Mouse (Mus musculus): ENCODE data around the gene Zfp27.

Gene Zfp27

DNA sequence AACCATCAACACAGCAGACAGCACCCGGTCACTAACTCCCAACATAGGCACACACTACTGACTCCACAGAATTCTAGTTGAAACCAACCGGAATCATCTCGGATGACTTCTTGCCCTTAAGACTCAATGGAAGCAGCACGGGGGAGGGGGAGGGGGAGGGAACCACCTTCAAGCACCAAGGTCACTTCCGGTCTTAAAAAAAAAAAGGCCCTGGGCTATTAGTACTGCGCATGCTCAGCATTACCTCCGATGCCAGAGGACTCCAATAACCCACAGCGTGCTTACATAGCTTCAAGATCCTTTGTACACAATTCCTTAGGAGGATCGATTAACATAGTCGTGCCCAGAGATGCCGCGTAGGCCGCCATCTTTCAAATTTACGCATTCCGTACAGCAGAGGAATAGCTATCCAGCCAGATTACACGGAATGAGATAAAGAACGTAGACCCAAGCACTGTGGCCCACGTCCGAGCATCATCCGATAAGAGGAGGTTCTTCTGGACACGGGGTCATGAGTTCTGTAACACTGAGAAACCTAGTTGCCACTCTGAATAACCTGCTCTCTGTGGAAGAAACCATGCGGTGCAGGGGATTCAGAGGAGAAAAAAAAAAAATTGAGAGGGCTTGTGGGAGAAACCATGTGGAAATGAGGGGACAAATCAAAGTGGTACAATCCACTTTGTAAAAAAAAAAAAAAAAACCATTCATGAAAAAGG is at the start of gene Zfp27:
Gene Zfp27 (minus strand): TSS at position 607 of the 716 bp plus-strand sequence.
- peak; percentile 74 for DNase-seq (ENCODE audit: extremely low read depth, low read depth)

DNA sequence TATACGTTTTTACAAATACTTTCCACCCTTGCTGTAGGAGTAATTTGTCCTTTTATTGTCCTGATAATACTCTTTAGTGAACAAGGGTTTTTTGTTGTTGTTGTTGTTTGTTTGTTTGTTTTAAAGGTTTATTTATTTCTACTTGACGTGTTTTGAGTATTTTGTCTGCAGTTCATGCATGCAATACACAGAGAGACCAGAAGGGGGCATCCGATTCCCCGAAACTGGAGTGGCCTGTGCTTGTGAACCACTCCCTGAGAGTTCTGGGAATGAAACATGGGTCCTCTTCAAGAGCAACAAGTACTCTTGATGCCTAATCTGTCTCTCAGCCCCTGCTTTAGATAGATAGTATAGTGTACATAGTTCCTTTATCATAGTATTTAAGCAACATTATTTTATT is 48.4 kb upstream of the Zfp27 start:
- no peak for DNase-seq (ENCODE audit: extremely low read depth, low read depth)

DNA sequence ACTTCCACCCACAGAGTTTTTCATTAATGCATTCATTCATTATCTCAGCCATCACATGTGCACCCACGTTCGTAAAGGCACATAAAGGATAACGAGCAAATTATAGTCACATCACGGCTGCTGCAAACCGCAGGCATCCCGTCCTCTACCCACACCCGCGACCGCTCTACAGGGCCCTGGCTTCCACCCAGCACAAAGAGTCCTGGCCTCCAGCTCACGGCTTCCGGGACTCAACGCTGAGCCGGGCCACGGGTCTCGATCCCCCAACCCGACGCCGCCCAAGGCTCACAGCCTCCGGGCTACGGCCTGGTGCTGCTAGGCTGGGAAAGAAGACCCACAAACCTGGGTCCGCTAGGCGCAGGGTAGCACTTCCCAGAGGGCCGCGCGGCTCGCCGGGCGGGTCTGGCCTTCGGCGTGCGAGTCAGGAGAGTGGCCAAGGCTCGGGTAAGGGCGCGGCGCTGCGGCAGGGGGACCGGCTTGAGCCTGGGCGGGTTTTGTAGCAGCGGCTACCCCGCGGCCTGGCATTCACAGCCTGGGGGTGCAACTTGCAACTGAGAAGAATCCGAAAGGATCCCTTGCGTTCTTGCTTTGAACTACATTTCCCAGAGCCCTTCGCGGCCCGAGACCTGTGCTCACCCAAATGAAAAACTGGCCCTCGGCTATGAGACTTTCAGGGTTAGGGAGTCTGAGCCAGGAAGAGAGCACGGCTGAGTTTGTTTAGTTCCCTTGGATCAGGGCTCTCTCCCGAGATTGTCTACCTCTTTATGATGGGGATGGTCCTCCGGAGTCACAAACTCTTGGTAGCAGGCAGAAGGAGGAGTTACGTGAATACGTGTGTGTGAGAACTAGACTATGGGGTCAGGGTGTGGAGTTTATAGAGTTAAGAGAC is 47.4 kb upstream of the Zfp27 start, which contains the start of gene Zfp74:
Gene Zfp74 (minus strand): TSS at position 577 of the 889 bp plus-strand sequence.
- DNase-seq (ENCODE audit: extremely low read depth, low read depth), result peak; percentile 77

DNA sequence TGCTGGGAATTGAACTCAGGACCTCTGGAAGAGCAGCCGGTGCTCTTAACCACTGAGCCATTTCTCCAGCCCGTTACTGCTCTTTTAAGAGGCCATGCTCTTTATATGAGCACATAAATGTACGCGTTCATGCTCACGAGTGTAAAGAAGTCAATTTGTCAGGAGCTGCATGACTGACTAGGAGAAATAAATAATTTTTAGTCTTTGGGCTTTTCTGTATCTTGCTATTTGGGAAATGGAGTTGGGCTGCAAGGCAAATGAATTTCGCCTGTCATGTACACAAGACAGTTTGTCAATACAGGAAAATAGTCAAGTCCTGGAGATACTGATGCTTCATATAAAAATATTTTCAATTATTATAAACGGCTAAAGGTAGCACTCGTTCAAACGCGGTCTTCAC is 46.7 kb upstream of the Zfp27 start:
- DNase-seq (ENCODE audit: extremely low read depth, low read depth), result no peak

DNA sequence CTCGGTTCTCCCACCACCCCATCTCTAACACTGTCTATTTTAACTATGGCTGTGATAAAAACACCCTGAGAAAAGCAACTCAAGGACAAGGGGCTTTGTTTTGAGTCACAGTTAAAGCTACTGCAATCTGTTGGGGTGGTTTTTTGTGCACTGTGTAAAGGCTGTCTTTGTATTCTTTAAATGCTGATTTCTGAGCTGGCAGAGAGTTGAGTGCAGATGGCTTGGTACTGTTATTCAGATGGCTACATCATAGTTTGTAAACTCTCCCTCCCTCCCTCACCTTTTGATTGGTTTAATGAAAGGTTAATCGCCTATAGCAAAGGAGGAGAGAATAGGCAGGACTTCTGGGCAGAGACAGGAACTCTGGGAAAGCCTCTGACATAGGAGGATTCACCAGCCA is 37.8 kb upstream of the Zfp27 start:
- DNase-seq (ENCODE audit: extremely low read depth, low read depth), result no peak

DNA sequence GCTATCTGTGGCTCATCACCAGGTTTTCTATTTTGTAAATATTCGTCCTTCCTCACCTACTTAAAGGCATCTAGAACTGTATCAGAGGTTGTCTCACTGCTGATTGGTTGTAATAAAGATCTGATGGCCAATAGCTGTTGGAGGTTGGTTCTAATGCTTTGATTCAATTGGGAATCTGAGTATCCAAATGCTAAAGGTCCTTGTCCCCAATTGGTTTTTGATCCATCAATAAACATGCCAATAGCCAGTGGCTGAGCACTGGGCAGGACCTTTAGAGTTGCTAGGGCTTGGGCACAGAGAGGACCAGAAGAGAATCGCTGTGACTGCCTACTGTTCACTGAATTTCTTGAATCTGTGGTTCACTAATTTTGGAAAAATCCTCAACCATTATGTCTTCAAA is 37.3 kb upstream of the Zfp27 start:
- DNase-seq (ENCODE audit: extremely low read depth, low read depth), result no peak

DNA sequence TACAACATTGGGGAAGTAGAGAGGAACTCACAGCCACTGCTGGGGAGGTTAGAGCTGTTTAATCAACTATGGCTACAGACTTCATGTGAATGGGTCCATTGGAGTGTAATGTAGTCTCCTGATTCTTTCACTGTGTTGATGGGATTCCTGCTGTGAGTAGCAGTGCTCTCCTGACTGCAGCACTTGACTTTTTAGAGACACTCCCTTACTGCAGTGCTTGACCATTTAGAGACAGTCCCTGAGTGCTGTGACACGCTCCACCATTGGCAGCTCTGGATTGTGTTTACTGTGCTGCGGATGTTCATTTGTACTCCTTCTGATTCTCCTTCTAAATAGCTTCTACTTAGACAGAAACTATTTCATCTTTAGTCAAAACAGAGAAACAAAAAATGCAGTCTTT is 36.4 kb upstream of the Zfp27 start:
- no peak for DNase-seq (ENCODE audit: extremely low read depth, low read depth)

DNA sequence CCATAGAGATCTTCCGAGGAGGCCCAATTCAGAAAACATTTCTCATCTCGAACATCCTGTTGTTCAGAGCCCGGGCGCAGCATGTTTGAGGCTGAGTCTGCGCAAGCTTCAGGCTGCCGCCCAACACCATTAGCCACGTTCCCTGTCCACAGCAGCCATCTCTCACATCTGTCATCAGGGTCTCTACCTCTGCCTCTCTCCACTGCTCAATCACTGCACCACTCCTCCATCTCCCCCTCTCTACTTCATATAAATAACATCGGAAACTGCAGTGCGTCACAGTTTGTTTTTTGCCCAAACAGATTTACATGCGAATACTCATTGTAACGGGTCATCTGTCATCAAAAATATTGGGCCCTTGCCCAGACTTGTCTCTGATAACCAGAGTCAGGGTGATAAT is 34.7 kb upstream of the Zfp27 start:
- DNase-seq (ENCODE audit: extremely low read depth, low read depth), result no peak

DNA sequence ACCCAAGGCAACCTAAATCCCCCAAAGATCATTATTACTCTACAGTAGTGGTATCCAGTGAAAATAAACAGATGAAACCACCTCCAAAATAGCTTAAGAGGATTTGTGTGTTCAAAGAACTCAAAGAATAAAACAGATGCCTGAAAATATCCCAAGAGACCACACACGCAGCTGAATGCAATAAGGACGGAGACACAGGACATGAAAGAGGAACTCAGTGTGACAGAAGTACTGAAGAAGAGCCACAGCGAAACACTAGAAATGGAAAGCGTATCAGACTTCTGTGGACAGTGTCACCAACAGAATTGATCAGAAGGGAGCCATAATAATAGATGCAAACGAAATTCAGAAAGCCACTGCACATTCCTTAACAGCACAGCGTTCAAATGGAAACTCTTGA is 32.5 kb upstream of the Zfp27 start:
- DNase-seq (ENCODE audit: extremely low read depth, low read depth), result no peak

DNA sequence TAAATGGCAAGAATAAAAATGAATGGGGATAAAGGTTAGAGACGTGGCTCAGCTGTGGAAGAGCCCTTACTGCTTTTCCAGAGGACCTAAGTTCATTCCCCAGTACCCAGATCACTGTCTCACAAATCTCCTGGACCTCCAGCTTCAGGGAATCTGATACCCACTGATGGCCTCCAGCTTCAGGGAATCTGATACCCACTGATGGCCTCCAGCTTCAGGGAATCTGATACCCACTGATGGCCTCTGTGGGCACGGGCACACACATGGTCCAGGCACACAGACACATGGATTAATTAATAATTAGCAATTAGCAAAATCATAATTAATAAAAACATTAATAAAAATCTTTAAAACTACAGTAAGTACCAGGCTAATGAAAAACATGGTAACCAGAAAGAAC is 16.4 kb upstream of the Zfp27 start:
- no peak for DNase-seq (ENCODE audit: extremely low read depth, low read depth)

DNA sequence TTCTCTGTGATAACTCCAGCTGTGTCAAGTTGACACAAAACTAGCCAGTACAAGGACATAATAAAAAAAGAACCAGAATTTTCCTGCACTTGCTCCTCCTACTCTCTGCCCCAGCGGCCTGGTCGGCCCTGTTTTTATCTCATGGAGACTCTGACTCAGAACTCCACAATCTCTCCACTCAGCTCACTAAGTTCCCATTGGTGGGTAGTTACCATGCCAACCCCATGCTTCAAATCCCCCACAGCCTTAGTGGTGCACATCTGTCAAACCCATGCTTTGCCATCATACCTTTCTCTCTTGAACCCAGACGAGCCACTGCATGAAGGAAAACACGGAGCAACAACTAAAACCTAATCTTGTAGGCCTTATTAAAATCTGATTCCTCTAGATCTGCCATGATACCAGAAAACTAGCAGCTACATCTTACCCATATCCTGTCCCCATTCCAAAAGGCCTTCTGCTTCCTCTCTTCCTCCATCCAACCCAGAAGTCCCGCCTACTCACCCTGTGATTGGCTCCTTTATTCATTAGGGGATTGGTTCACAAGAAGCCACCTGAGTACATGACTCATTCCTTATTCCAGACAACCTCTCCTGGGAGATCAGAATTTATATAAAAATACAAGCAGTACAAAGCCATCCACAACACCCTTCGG is 15.2 kb upstream of the Zfp27 start:
- DNase-seq (ENCODE audit: extremely low read depth, low read depth), result no peak

DNA sequence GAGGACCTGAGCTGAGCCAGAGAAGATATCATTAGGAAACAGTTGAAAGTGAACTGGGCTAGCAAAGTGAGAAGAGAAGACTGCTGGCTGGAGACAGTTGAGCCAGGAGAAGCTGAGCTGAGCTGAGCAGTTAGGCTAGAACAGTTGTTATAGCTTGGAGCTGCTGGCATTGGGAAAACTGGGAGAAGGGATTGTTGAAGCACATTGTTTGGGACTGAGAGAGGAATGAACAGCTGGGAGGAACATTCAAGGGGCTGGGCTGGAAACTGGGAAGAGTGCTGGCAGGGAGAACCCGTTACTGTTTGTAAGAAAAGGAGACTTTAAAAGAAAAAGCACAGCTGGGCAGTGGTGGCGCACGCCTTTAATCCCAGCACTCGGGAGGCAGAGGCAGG is 11.7 kb upstream of the Zfp27 start:
- DNase-seq (ENCODE audit: extremely low read depth, low read depth), result no peak

DNA sequence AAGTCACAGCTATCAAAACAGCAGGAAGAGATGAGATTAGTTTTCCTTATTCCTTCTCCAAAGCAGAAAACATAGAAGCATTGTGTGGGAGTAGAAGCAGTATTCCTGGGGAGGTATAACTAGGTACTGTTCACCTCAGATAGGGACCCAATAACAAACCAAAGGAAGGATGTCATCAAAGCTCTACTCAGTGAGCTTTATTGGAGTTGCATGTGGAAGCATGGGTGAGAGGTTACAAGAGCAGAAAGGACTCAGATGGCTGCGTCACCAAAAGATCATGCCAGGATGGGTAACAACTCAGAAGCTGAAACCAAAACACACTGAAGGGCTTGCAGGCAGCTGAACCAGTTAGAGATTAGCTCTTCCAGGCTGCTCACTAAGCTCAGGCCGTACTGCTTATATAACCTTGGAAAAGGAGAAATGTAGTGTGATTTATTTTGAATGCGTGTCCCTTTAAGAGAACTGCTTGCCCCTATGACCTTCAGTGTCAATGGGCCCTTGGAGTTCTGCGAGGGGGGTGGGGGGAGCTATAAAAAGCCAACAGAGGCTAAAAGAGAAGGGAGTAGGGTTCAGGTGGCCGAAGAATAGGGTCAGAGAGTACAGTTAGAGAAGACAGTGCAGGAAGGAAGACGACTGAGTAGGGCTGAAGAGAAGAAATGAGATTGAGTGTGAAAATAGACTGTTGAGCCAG is 11.1 kb upstream of the Zfp27 start:
- no peak for DNase-seq (ENCODE audit: extremely low read depth, low read depth)

DNA sequence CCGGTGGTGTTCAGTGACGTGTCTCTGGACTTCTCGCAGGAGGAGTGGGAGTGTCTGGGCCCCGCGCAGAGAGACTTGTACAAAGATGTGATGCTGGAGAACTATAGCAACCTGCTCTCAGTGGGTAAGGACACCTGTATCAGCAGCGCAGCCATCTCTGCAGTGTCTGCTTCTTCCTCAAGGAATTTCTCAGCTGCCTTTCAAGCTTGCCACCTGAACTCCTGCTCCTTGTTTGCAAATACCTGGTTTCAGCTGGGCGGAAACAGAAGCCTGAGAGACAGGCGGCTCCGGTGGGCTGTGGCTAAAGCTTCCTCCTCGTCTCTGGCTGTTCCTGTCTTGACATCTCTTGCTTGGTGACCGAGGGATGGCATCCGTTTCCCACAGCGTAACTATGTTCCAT is 5.8 kb upstream of the Zfp27 start:
- DNase-seq (ENCODE audit: extremely low read depth, low read depth), result no peak

DNA sequence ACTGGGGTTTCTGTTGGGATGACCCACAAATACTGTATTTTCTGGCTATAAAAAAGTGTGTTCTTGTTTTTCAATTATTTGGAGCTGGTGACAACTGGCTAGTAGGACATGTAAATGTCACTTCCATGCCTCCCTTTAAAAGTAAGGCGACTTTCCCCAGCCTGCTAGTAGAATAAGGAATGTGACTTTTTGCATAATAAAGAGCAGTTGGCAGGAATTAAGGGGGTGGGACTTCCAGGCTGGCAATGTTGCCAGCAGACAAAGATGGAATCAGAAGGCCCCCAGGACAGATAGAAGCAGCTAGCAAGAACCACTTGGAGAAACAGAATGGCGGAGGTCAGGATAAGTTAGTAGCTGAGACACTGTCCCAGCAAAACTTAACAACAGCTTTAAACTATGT is 3.9 kb upstream of the Zfp27 start:
- DNase-seq (ENCODE audit: extremely low read depth, low read depth), result no peak

DNA sequence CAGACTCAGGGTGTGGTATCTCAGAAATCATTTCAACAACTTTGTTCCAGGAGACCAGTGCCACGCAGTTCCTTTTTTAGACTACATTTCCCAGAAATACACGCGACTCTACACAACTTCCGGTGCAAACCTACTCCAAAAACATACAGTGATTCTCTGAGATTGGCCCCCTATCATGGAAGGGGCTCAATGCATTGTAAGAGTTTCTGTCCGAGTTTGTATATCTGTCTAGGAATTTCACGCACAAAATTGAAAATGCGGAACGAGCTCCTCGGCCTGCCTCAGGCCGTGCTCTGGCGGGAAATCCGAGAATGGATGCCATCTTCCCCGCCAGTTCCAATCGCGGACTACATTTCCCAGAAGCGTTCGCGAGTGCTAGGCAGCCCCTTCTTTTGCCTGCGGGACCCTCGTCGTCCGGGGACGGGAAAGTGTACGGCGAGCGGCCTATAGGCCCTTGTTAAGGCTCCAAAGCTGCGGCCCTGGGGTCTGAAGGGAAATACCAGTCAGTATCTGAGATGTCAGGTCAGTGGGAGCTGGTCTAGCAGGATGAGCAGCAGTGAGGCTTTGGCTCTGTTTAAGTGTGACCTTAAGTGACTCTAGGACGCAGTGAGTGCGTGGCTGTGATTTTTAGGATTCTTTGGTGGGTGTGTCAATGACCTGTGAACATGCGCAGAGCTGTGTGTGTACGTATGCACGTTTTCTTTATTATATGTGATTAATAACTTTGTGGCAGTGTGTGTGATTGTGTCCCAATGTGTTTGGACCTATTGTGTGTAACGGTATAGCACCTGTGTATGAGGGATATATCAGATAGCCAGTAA is 2.0 kb upstream of the Zfp27 start, which contains the start of gene Zfp383:
Gene Zfp383 (plus strand): TSS at position 94 of the 821 bp plus-strand sequence.
- peak; percentile 61 for DNase-seq (ENCODE audit: extremely low read depth, low read depth)

DNA sequence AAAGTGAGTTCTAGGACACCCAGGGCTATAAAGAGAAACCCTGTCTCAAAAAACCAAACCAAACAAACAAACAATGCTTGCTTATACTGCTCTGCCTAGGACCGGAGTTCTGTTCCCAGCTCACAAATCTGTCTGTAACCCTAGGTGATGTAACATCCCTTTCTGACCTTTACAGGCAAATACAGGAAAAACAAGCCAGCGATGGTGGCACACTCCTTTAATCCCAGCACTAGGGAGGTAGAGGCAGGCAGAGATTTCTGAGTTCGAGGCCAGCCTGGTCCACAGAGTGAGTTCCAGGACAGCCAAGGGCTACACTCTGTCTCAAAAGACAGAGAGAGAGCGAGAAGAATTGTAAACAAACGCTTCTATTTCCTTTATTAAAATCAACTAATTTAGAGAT is 834 bp upstream of the Zfp27 start:
- no peak for DNase-seq (ENCODE audit: extremely low read depth, low read depth)

DNA sequence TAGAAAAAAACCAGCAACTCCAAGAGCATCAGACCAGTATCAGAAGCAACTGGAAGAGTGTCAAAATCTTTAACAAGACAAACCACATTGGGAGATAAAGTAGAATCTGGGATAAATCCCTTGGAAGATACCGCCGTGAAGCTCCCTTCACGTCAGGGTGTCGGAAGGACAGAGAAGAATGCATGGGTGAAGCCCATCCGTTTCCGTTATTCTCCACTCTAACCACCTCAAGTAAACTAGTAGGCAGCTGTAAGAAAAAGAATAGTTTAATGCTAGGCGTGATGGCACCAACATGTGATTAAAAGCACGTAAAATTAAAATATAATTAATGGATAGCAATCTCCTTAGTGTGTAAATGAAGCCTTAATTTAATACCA is 298 bp upstream of the Zfp27 start:
- DNase-seq (ENCODE audit: extremely low read depth, low read depth), result no peak

DNA sequence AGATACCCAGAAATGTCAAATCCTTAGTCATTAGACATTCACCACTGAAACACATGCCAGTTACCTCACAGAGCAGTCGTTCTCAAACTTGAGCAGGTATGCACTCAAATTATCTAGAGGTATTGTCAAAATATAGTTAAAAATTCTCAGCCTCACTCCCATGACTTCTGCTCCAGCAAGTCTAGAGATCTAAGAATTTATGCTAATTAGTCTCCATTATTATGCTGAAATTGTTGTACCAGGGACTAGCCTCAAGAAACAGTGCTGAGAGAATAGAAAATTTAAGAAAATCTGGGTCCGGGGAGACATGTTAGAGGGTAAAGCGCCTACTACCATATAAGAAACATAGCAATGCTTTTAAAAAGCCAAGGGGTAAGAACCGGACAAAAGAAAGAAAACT is 2.3 kb downstream of the Zfp27 start:
- DNase-seq (ENCODE audit: extremely low read depth, low read depth), result no peak

DNA sequence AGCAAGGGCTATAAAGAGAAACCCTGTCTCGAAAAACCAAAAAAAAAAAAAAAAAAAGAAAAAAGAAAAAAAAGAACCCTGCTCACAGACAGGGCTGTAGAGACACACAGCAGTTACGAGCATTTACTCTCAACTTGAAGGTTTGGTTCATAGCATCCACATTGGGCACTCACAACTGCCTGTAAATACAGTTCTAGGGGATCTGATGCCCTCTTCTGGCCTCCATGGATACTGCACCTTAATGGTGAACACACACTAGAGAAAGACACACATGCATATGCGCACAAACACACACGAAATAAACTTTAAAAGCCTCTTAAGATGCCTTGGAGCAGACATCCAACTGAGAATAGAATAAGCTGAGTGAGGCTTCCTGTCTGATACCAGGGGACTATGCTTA is 8.0 kb downstream of the Zfp27 start:
- no peak for DNase-seq (ENCODE audit: extremely low read depth, low read depth)

DNA sequence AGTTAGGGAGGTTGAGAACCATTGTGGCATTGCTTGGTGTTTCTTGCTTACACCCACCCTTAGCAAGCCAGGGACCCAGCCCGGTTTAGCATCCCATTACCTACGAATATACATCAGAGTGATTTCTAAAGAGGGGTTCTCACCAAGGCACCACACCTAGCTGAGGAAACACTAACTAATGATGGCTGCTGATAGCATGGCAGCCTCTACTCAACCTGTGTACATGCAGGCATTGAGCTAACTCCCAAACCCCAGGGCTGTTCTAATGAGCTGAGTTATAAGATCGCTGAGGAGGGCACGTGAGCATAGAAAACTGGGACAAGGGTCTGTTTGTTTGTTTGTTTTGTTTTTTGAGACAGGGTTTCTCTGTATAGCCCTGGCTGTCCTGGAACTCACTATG is 13.6 kb downstream of the Zfp27 start:
- DNase-seq (ENCODE audit: extremely low read depth, low read depth), result no peak

All from MEL-GATA-1-ER (cell line).